Mouse (Mus musculus): ENCODE results near the gene Tmem121. TPM values are rescaled to one million over a fixed set of nuclear protein-coding genes. Genes with fewer than 3 reads are reported as not detected.
"Not testable (repeated sequence)": the region's sequence is repeated elsewhere in the genome, so short reads cannot be mapped to it uniquely, and the experiment has no call there.

The Tmem121 gene
- polyA plus RNA-seq, 1 experiment from 2014 or later, result 2.1 TPM

DNA sequence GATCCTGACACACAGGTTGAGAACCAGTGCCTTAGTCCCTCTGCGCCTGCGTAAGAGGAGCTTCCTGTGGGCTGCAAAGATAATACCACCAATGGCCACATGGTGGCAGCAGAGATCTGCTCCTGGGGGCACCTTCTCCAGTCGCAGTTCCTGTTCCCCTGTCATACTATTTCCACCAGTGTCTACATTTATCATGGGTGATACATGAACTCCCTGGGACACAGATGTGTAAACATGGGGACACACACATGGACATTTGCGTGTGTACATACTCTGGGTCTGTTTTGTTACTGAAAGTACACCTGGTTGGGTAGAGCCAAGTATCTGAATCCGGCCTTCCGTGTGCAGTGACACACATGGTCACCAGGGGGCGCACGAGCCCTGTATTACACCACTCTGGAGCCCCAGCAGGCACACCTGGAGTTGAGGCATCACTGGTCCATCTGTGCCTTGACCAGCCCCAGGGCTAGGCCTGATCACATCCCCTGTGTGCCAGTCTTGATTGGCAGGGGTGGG, 36.4 kb downstream of the Tmem121 start:
- Histone ChIP-seq H3K9me3 (replicated peaks) (no peaks in the 10 kb centered on the region), H3K4me3 (no peak overlapping the region), H3K36me3 (no peaks in the 10 kb centered on the region), H3K27me3 (replicated peaks) (no peaks in the 10 kb centered on the region), H3K4me1 (replicated peaks) (0 out of 2 replicates have a peak, but pooled peaks cover 3% of the 10 kb centered on the region), H3K4me2 (peak overlapping the region; percentile 40; the same call in 1 of the 2 replicates), H3K27ac (ENCODE audit: poor library complexity, severe bottlenecking) (no peak overlapping the region), H3K9ac (no peak overlapping the region)
- ATAC-seq (ENCODE audit: insufficient number of reproducible peaks, low FRiP score), result peak; percentile 51
- WGBS, result 15% methylated on average over 8 of the region's 8 CpGs

- Histone ChIP-seq H3K27ac (ENCODE audit: poor library complexity, severe bottlenecking) (no peak overlapping the region), H3K4me1 (replicated peaks) (0 out of 2 replicates have a peak, but pooled peaks cover 3% of the 10 kb centered on the region), H3K4me3 (no peak overlapping the region), H3K9ac (no peak overlapping the region), H3K27me3 (replicated peaks) (no peaks in the 10 kb centered on the region), H3K36me3 (no peaks in the 10 kb centered on the region), H3K4me2 (no peak overlapping the region), H3K9me3 (replicated peaks) (no peaks in the 10 kb centered on the region)
- peak; percentile 54 for ATAC-seq (ENCODE audit: insufficient number of reproducible peaks, low FRiP score)
- WGBS, result 32% methylated on average over 6 of the region's 6 CpGs
Measured at GRCm38 (mm10) chr12:113222748-113223147, 37.0 kb downstream of the Tmem121 start.

DNA sequence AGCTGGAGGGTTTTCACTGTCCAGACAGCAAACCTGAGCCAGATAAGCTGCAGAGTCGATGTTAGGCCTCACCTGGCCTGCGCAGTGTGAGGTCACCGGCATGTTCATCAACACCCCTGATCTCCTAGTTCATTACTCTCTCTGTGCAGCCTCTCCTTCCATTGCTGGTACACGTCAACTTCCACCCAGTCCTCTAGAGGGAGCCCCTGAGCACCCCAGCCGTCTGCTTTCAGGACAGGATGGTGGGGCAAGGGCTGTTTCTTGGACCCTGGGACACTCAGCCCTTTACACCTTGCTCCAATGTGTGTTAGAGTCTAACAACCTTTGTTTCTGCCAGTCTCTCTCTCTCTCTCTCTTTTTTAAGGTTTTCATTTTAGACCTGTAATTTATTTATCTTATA, 38.5 kb downstream of the Tmem121 start:
- no peaks in the 10 kb centered on the region for H3K27me3 ChIP-seq (replicated peaks)
- no peak overlapping the region for H3K9ac ChIP-seq
- no peaks in the 10 kb centered on the region for H3K36me3 ChIP-seq
- no peak for ATAC-seq (ENCODE audit: insufficient number of reproducible peaks, low FRiP score)
- no peak overlapping the region for H3K27ac ChIP-seq (ENCODE audit: poor library complexity, severe bottlenecking)
- H3K4me2 ChIP-seq, result no peak overlapping the region
- 0 out of 2 replicates have a peak, but pooled peaks cover 3% of the 10 kb centered on the region for H3K4me1 ChIP-seq (replicated peaks)
- H3K4me3 ChIP-seq, result no peak overlapping the region
- H3K9me3 ChIP-seq (replicated peaks), result no peaks in the 10 kb centered on the region
- 74% methylated on average over 5 of the region's 5 CpGs for WGBS

- H3K9me3 ChIP-seq (replicated peaks), result no peaks in the 10 kb centered on the region
Measured at GRCm38 (mm10) chr12:113224687-113225091, 39.0 kb downstream of the Tmem121 start.

DNA sequence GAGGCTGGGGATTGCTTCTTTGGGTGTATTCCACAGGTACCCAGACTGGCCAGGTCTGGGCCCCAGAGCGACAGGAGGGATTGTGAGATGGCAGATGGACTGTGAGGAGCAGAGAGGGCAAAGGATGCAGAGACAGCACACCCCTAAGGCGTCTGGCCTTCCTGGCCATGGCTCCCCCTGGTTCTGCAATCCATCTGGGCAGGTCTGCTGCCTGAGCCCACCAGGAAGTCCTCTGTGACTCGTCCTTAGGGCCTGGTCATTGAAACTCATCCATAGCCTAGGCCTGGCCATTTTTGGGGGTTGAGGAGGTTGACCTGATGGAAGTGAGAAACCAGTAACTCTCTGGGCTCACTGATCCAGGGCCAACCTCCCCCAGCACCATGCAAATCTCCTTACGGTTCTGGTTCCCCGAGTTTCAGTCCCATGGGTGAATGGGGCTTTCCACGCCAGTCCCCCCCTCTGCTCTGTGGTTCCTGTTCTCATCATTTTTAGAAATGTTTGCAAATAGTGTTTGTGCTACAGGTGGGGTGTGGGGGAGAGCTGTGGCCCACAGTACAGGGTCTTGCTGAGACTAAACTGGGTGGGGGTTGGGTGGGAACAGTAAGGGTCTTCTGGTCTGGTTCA, 42.4 kb downstream of the Tmem121 start:
- Histone ChIP-seq H3K36me3 (no peaks in the 10 kb centered on the region), H3K4me1 (replicated peaks) (no peaks in the 10 kb centered on the region), H3K9ac (no peak overlapping the region), H3K9me3 (replicated peaks) (no peaks in the 10 kb centered on the region), H3K27me3 (replicated peaks) (no peaks in the 10 kb centered on the region), H3K4me2 (no peak overlapping the region), H3K27ac (ENCODE audit: poor library complexity, severe bottlenecking) (no peak overlapping the region), H3K4me3 (no peak overlapping the region)
- WGBS, result 67% methylated on average over 6 of the region's 6 CpGs
- ATAC-seq (ENCODE audit: insufficient number of reproducible peaks, low FRiP score), result no peak

More at GRCm38 (mm10) chr12:113224687-113225091, 39.0 kb downstream of the Tmem121 start:
- Histone ChIP-seq H3K9ac (no peak overlapping the region), H3K27ac (ENCODE audit: poor library complexity, severe bottlenecking) (no peak overlapping the region), H3K4me3 (no peak overlapping the region), H3K36me3 (no peaks in the 10 kb centered on the region), H3K4me2 (no peak overlapping the region), H3K4me1 (replicated peaks) (0 out of 2 replicates have a peak, but pooled peaks cover 3% of the 10 kb centered on the region), H3K27me3 (replicated peaks) (no peaks in the 10 kb centered on the region)
- ATAC-seq (ENCODE audit: insufficient number of reproducible peaks, low FRiP score), result no peak
- 82% methylated on average over 6 of the region's 6 CpGs for WGBS

DNA sequence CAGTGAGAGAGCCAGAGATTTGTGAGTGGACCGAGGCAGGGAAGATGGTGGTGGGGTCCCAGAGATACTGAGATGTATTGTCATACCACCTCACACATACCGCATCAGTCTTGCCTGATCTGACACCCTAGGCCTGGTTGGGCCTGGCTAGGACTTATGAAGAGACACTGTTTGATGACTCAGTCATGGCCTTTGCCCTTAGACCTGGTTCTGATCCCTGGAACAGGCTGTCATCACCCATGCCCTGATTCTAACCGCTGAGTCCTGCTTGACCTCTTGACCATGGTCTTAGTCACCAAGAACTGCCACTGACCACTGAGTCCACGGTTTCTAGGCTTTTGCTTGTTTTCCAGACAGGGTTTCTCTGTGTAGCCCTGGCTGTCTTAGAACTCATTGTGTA, 45.0 kb downstream of the Tmem121 start:
- no peak overlapping the region for H3K27ac ChIP-seq (ENCODE audit: poor library complexity, severe bottlenecking)
- H3K4me1 ChIP-seq (replicated peaks), result no peaks in the 10 kb centered on the region
- no peak overlapping the region for H3K4me2 ChIP-seq
- H3K4me3 ChIP-seq, result no peak overlapping the region
- no peaks in the 10 kb centered on the region for H3K9me3 ChIP-seq (replicated peaks)
- no peaks in the 10 kb centered on the region for H3K36me3 ChIP-seq
- ATAC-seq (ENCODE audit: insufficient number of reproducible peaks, low FRiP score), result no peak
- no peaks in the 10 kb centered on the region for H3K27me3 ChIP-seq (replicated peaks)
- WGBS, result 72% methylated on average over 4 of the region's 4 CpGs
- no peak overlapping the region for H3K9ac ChIP-seq

- not testable (repeated sequence) for H3K36me3 ChIP-seq; H3K4me2 ChIP-seq; H3K9me3 ChIP-seq (replicated peaks); H3K4me1 ChIP-seq (replicated peaks); H3K27me3 ChIP-seq (replicated peaks); ATAC-seq (ENCODE audit: insufficient number of reproducible peaks, low FRiP score); H3K9ac ChIP-seq; H3K27ac ChIP-seq (ENCODE audit: poor library complexity, severe bottlenecking); H3K4me3 ChIP-seq
- WGBS, result 77% methylated on average over 6 of the region's 6 CpGs
Measured at GRCm38 (mm10) chr12:113231551-113232263, 46.0 kb downstream of the Tmem121 start.

DNA sequence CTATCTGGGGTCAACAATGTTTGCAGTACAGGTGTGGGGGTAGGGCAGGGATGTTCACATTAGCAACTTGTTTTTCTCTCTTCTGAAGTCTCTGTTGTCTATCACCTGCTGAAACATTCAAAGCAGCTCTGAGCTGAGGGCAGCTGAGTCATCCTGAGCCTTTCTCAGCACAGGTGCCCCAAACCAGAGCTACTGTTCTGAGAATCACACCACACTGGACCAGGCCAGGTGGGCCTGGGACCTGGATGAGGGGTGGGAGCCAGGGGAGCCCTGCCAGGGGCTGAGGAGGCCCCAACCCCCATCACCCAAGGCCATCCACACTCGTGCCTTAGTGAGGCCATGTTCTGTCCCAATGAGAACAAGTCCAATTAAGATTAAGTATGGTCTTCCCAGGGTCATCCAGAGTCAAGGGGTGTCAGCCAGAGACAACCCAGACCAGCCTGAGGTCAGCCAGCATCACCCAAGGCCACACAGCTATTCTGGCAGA, 46.6 kb downstream of the Tmem121 start:
- H3K4me1 ChIP-seq (replicated peaks); H3K4me2 ChIP-seq; H3K27ac ChIP-seq (ENCODE audit: poor library complexity, severe bottlenecking); ATAC-seq (ENCODE audit: insufficient number of reproducible peaks, low FRiP score); H3K36me3 ChIP-seq; H3K9ac ChIP-seq; H3K9me3 ChIP-seq (replicated peaks); H3K27me3 ChIP-seq (replicated peaks); H3K4me3 ChIP-seq: not testable (repeated sequence)
- WGBS, result 38% methylated on average over 1 of the region's 1 CpGs

Other genes with a start within 250 kb of the Tmem121 start
- 38.3 and 41.7 TPM in 2 replicates for gene Nudt14, start 243.8 kb upstream of the Tmem121 start, polyA plus RNA-seq (2016; fragmentation: Nextera tagmentation; extraction: Ambion mirVana)
- gene Btbd6, start 209.4 kb upstream of the Tmem121 start, polyA plus RNA-seq (2016; fragmentation: Nextera tagmentation; extraction: Ambion mirVana), result 22.4 and 23.0 TPM in 2 replicates
- gene Brf1, start 185.2 kb upstream of the Tmem121 start, polyA plus RNA-seq (2016; fragmentation: Nextera tagmentation; extraction: Ambion mirVana), result 40.3 and 42.9 TPM in 2 replicates
- 10.5 and 12.2 TPM in 2 replicates for gene Pacs2, start 171.4 kb upstream of the Tmem121 start, polyA plus RNA-seq (2016; fragmentation: Nextera tagmentation; extraction: Ambion mirVana)
- gene Tex22, start 111.4 kb upstream of the Tmem121 start, polyA plus RNA-seq (2016; fragmentation: Nextera tagmentation; extraction: Ambion mirVana), result not detected in 2 replicates
- 11.3 and 11.4 TPM in 2 replicates for gene Mta1, start 87.7 kb upstream of the Tmem121 start, polyA plus RNA-seq (2016; fragmentation: Nextera tagmentation; extraction: Ambion mirVana)
- 1,186 and 1,223 TPM in 2 replicates for gene Crip2, start 45.7 kb upstream of the Tmem121 start, polyA plus RNA-seq (2016; fragmentation: Nextera tagmentation; extraction: Ambion mirVana)
- gene Crip1, start 39.6 kb upstream of the Tmem121 start, polyA plus RNA-seq (2016; fragmentation: Nextera tagmentation; extraction: Ambion mirVana), result 464 and 485 TPM in 2 replicates
- gene Tedc1, start 29.5 kb upstream of the Tmem121 start, polyA plus RNA-seq (2016; fragmentation: Nextera tagmentation; extraction: Ambion mirVana), result 24.5 and 26.9 TPM in 2 replicates

Data from heart, embryonic 12.5 days (tissue).